Mouse (Mus musculus): ENCODE measurements around the gene Ttc29. TPM values are rescaled to one million over a fixed set of nuclear protein-coding genes. Genes with fewer than 3 reads are reported as not detected.

Gene Ttc29
- polyA plus RNA-seq, 3 experiments from 2014 or later, result not detected

DNA sequence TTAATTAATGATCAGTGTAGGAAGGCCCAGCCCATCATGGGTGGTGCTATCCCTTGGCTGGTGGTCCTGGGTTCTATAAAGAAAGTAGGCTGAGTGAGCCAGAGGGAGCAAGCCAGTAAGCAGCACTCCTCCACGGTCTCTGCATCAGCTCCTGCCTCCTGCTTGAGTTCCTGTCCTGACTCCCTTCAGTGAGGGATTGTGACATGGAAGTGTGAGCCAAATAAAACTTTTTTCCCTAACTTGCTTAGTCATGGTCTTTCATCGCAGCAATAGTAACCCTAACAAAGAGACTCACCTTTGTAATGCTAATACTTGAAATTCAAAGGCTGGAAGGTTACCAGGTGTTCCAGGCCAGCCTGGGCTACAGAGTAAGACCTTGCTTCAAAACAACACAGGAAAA lies 71.7 kb downstream of the Ttc29 start:
- ATAC-seq, result no peak

DNA sequence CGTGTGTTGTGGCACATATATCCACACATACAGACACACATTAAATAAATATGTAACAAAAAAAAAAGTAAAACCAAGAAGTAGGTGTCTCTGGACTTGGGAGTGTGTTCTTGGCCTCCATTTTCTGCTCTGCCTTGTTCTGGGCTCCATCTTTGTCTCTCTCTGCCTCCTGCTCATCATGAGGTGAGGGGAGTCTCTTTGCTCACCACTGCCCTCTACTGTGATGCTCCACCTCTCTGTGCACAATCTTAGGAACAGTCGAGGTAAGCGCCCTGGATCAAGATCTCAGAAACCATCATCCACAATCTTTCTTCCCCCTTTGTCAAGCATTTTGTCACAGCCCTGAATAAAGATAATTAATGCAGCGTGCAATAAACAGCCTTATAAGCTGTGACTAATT lies 72.3 kb downstream of the Ttc29 start:
- no peak for ATAC-seq

DNA sequence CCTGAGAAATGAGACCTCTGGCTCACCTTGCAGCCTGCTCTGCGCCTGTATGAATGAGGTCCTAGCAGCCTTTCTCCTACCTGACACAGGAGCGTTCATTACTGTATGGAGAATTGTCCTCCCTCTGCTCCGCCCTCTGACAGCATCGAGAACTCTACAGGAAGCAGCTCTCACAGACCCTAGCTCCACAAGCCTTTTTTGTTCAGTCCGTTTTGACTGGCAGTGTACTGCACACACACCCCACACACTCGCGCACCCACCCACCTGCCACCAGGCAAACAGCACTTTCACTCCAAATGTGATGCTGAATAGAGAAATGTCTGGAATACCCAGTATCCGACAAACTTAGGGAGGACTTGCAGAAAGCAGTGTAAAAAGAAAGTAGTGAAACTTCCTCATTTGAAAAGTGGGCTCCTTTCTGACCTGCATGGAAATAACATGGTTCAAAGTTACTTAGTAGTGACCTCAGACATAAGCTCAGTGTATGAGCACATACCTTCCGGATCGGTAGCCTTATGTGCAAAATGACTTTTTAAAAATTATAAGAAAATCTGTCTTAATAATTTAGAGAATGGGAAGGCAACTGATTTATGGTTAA lies 76.4 kb downstream of the Ttc29 start:
- ATAC-seq, result no peak

DNA sequence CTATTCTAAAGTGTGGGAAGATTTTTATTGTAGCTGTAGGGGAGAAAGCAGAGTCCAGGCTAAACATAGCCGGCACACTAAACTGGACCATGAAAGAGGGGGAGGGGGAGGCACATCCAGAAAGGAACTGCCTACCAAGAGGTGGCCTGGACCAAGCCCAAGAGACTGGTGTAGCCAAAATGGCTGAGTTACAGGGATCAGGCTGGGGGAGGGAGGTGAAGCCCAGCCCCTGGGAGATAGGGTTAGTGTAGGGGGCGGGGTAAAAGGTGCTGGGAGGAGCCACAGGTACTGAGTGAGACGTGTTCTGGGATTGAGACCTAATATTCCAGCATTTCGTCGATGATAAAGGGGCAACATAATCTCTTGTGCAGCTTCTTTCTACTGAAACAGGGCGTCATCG lies 77.2 kb downstream of the Ttc29 start:
- ATAC-seq, result no peak

DNA sequence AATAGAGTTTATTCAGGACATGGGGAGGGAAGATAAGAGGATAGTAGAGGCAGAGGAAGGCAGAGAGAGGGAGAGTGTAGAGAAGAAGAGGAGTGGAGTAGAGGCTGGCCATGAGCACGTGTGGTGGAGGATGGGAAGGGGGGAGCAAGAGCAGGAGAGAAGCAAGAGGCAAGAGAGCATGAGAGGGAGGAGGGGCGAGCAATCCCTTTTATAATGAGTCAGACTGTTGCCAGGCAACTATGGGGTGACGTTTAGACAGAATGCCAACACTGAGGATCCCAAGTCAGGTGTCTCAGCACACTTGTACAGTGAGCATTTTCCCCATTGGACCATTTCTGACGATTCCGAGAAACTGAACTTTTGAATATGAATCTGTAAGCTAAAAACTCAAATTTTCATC lies 82.4 kb downstream of the Ttc29 start:
- no peak for ATAC-seq

DNA sequence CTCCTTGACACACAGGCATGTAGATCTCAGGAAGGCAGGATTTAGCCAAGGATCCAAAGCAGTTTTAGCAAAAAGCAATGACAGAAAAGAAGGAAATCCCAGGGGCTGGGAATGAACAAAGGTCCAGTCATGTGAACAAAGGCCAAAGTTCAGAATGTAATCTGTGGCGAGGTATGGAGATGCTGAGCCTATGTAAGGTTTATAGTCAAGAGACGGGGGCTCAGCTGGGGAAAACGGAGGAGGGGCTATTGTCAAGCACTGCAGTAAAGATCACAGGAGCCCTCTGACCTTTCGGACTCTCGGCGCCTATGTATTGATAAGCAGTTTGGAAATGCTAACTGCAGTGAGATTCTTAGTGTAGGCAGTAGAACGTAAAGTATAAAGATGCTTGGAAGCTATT lies 90.5 kb downstream of the Ttc29 start:
- ATAC-seq, result no peak

DNA sequence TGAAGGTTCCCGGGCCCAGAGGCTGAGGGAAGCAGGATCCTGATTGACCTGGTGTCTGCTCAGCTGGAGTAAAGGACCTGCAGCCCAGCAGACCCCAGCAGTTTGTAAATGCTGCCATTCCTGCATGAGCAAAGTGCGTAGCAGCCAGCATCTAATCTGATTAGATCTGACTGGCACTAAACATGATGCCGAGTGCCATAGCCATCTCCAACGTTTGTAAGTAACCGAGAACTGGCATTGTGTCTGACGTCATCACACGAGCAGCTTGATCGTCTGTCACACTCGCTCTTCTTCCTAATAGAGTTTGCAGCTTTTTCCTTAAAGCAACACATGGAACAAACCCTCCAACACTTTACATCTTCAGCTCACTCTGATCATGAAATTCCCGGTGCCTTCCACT lies 93.5 kb downstream of the Ttc29 start:
- ATAC-seq, result no peak

DNA sequence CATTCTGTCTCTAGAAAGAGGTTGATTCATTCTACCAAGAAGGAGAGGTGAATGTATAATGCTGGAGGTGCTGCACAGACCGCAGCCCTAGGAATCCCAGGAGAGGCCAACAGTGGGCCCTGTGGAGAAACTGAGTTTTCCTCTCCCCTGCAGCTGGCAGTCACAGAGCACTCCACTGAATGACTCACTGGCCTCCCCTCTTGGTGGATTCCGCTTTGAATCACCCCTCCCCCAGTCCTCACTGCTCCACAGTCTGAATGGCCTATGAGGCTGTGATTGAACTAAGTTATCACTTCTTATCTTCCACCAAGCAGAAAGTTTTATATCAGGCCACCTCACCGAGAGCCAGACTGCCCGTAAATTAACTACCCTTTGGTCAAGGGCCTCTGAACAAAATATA lies 94.0 kb downstream of the Ttc29 start:
- ATAC-seq, result no peak

DNA sequence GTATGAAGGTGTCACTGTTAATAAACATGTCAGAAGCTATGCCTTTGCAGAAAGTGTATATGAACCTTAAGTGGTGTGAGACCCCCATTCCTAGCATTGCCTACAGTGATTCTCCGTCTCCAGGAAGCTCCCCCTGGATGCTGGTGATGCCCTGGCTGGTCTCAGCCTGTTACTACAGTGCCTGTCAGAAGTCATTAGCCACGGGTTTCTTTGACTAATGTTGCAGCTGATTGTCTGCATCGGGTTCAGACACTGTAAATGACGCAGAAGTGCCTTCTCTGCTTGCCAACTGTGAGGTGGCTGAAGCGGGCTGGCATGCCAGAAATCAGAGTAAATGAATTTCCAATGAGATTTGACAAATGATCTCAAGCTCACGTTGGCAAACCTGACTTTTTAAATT lies 96.4 kb downstream of the Ttc29 start:
- ATAC-seq, result no peak

DNA sequence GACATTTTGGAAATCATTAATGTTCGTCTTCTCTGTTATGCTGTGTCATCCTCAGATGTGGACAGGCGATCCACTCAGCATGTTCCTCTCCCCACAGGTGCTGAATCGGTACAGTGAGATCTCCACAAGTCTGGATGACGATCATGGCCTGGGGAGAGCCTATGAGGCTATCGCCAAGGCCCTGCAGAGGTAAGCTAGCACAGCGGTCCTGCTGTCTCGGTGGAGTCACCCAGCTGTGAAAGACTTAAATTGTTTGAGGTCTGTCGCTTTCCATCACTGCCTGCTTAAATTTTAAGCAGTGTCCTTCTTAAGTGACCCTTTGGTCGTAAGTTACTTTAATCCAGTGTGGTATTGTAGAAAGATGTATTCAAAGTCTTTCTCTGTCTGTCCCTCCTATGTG lies 102.5 kb downstream of the Ttc29 start:
- ATAC-seq, result no peak

DNA sequence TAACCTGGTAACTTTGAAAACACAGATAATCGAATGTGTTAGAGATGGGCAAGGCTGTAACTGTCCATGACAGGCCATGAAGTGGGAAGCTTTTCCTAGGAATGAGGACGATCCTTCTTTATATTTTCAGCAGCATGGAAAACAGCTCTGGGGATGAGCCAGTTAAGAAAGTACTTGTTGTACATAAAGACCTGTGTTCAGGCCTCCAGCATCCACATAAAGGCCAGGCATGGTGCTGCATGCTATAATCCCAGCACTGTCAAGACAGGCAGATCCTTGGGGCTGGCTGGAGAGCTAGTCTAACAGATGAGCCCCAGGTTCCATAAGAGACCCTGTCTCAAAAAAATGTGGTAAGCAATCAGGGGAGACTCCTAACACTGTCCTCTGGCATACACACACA lies 104.6 kb downstream of the Ttc29 start:
- no peak for ATAC-seq

DNA sequence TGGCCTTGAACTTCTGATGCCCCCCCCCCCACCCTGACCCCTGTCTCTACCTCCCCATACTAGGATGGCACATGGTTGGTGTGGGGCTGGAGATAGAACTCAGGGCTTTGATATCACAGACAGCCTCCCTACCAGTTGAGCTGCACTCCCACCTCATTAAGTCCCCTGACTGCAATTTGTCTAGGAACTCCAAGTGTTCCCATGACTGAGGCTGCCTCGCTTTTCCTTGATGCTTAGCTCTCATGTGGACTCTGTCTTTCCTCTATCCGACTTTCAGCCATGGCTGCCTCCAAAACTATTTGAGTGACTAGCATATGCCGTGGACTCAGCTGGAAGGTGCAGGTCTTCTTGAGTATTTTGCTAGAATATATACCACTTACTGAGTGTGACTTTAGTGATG lies 110.3 kb downstream of the Ttc29 start:
- no peak for ATAC-seq

DNA sequence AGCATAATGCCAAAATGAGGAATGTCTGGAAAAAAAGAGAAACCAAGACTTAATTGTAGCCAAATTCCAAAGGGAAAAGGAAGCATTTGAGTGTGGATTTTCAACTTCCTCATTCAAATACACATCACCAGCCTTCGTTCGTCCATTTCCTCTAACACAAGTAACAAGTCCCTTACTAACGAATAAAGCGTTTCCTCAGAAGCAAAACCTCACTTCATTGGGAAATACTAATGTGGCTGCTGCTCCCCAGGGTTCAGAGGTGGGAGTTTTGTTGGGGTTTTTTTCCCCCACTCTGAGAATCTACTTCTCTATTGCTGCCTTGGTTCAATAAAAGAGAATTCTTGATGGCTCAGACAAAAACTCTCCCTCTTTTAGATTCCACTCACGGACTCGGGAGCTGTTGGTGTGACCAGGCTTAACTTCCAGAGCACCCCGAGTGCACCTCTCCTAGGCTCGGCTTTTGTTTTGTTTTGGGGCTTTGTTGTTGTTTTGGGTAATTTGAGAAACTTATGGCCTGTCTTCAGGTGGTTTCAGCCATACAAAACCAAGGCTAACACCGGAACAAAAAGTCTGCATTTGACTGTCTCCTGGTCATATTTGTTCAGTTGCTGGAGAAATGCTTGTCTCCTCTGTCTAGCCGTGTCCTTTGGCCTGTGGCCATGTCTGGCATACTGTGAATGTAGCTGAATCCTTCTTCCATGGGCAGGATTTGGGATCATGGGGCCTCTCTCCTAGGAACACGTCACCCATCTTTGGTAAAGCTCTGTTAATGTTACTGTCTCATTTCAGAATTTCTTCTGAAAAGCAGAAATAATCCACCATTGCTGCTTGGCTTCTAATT lies 127.8 kb downstream of the Ttc29 start:
- ATAC-seq, result no peak

DNA sequence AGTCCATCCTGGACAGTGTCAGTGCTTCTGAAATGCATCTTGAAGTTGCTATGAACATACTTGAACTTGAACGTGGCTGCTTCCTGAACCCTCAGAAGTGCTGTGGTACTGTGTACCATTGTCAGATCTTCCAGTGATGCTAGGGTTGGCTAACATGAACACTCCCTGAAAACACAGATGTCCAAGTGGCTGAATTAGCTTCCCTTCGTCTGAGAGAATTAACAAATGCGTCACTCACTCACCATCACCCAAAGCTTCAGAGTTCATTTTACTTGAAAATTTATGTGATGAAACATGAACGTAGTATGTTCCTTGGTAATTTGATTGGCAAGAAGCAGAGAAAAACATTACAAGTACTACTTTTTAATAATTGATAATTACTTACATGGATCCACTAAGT lies 129.1 kb downstream of the Ttc29 start:
- ATAC-seq, result no peak

DNA sequence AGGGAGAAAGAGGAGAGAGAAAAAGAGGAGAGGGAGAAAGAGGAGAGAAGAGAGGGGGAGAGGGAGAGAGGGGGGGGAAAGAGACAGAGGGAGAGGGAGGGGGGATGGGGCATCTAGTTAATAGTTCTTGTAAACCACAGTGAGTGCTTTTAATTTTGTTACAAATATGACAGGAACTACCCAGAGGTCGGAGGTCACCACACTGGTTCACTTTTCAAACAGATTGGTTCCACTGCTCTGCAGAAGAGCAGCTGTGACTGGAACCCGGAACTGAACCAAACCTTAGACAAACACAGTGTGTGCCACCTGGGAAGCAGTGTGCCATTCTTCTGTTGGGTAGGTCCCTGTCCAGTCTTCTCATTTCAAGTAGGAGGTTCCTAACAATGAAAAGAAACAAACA lies 130.9 kb downstream of the Ttc29 start:
- no peak for ATAC-seq

DNA sequence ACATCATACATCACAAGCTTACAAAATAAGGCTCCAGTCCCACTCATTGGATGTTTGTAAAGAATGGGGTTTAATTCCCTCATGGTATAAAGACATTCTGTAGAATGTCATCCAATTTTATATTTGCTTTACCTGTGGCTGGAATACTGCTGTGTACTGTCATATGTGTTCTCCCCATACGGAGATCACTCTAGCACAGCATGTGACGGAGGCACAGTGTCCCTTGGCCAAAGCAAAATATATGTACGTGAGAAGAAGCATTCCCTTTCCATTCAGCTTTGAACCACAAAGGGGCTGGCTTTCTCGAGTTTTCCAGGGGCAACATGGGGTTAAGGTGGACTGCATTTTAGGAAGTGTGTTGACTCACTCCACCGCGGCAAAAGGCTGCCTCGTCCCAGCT lies 132.6 kb downstream of the Ttc29 start:
- ATAC-seq, result no peak

DNA sequence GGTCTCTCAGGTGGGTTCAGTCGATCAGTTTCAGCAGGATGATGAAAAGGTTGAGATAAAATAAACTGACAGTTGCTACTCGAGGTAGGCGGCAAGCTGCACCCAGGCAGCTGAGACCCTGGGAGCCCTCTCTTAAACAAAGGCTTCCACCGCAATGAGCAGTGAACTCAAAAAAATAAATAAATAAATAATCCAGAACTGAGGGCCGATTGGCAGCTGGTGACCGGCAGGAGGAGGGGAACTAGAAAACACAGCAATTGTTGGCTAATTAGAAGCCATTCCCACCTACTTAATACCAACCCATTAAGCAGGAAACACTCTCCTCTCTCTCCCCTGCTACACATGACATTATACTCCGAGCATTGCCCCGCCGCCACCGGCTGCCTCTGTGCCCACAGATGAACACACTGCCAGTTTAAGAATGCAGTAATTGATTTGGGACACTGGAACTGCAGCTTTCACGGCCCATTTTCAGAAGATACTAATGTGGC lies 133.1 kb downstream of the Ttc29 start:
- ATAC-seq, result no peak

DNA sequence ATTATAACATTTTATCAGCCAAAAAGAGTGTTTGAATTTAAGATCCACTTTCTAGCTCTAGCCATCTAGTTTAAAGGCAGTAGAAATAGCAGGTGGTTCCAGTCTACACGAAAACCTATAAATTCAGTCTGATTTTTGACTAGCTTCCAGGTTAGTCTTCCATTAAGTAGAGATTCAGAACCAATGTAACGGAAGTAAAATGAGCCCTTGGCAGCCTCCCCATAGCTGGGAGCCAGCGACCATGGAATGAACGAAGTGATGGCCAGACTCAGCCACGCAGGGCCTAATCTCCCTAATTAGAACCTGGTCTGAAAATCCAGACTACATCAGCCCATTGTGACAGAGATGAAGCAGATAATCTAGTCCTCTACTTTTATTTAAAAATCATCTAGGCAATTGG lies 140.8 kb downstream of the Ttc29 start:
- ATAC-seq, result no peak

DNA sequence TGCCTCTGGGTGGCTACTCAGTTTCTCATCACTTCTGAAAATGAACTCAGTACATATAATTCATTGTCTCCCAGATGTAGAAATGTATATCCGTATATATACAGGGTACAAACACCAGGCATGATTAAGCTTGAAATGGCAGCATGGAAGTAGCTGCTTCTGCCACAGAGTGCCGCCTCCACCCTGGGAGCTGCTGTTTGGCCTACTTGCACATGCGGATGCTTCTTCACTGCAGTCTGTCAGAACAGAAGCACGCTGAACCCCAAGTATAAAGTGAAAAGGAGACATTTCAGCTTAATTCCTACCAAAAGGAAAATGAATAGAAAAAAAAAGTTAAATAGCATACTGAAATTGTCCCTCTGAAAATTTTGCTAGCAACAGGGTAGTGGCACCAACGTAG lies 141.7 kb downstream of the Ttc29 start:
- ATAC-seq, result no peak

DNA sequence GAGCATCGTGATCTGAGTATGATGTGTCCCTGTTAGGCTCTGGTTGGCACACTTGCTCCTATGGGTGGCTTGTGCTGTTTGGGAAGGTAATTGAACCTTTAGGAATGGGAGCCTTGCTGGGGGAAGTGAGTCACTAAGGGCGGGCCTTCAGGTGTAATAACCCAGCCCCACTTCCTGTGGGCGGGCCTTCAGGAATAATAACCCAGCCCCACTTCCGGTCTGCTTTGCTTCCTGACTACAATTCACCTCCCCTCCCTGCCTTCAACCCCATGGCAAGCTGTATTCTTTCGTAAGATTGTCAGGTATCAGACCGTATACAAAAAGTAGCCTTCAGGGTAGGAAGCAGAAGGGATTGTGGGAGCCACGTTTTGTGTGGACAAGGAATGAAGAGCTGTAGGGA lies 177.7 kb downstream of the Ttc29 start:
- no peak for ATAC-seq

DNA sequence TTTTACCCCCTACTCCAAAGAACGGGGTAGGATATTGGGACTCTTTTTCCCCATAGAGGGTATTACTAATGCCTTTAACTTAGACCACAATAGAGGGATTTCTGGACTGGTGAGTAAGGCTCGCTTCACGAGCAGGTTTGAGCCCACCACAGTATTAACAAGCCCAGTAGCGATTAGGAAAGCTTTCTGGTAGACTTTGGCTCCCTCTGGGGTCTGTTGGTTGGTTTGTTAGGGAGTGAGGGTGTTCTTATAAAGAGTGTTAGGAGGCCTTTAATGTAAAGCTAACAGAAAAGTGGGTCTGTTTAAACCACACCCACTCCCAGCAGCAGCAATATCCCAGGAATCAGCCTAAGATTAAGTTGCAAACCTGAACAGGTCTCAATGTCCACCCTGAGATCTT lies 206.2 kb downstream of the Ttc29 start:
- ATAC-seq, result no peak

DNA sequence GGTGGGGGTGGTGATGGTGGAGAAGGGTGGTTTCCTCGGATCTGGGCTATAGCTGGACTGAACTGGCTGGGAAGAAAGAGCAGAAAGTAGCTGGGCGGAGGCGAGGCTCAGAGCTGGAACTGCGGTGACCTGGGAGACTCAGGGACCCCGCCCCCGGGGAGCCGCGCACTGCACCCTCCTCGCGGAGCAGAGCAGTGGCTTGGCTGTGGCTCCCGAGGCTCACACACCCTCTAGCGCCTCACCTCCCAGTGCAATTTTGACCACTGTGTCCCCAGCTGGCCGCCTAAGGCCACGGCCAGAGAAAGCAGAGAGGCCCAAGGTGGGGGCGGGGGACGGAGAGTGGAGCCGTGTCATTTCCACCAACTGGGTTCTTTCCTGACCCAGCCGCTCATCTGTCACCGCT lies 207.0 kb downstream of the Ttc29 start:
- no peak for ATAC-seq

DNA sequence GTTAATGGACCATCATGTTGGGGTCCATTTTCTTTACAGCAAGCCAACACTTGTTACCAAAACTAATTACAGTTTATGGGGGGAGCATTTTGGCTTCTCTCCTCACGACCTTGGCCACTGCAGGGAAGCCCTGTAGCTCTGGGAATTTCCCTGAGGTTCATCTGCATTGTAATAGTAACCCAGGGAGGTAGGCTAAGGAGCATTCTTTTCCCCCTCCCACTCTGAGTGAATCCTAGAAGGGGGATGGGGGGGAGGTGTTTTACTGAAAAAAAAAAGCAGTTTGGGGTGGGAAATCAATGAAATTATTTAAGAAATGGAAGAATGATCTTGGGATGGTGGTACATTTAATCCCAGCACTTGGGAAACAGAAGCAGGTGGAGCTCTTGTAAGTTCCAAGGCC lies 210.8 kb downstream of the Ttc29 start:
- no peak for ATAC-seq

DNA sequence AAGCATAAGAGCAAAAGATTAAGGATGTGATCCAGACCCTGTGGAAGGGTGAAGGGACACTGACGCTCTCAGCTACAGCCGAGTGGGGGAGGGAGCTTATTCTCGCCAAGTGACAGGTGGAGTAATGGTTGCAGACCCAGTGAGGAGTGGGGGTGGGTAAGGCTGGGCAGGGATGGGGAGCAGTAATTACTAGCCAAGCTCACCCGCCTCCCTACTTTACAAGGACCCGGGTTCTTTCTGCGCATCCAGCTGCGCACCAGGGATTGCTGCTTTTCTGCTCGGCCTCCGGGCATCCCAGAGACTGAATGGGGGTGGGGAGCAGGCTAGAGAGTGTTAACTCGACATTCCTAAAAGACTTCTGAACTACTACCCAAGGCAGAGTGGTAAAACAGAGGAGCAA lies 213.4 kb downstream of the Ttc29 start:
- ATAC-seq, result no peak
